Mouse (Mus musculus) neural tube, embryonic 11.5 days (tissue): ENCODE measurements around the gene Dlg2. TPM values are rescaled to one million over a fixed set of nuclear protein-coding genes. Genes with fewer than 3 reads are reported as not detected.

ENCODE experiments used
- ATAC-seq: fragments of 200-750 bp; cut with Nextera tagmentation; 2 replicates; pipeline ENCODE4 v1.8.0; 2017; ENCODE audit warnings: moderate number of reproducible peaks, mild to moderate bottlenecking, moderate TSS enrichment, moderate library complexity; ENCODE audit not compliant: insufficient read depth, low FRiP score, low TSS enrichment
- DNase-seq: peaks from one replicate; pipeline ENCODE4 v3.0.0-alpha.2; 2015; ENCODE audit warnings: low spot score
- H3K27ac ChIP-seq: fragments of 300-500 bp; sonication (generic); 2 replicates; pipeline ENCODE4 v1.5.1; 2014; ENCODE audit warnings: low read depth, mild to moderate bottlenecking, low read length
- H3K27me3 ChIP-seq: fragments of 300-500 bp; sonication (generic); 2 replicates; pipeline ENCODE4 v1.6.1; 2014; ENCODE audit warnings: mild to moderate bottlenecking, low read length, mixed read lengths; ENCODE audit not compliant: control insufficient read depth, insufficient read depth
- H3K36me3 ChIP-seq: fragments of 300-500 bp; sonication (generic); 2 replicates; pipeline ENCODE4 v1.6.1; 2014; ENCODE audit warnings: mild to moderate bottlenecking, low read length, moderate library complexity, mixed read lengths; ENCODE audit not compliant: control insufficient read depth, insufficient read depth
- H3K4me1 ChIP-seq: fragments of 300-500 bp; sonication (generic); 2 replicates; pipeline ENCODE4 v1.6.1; 2014; ENCODE audit warnings: low read length, mixed read lengths; ENCODE audit not compliant: control insufficient read depth, insufficient read depth
- H3K4me2 ChIP-seq: fragments of 300-500 bp; sonication (generic); 2 replicates; pipeline ENCODE4 v1.6.1; 2014; ENCODE audit warnings: low read depth, mild to moderate bottlenecking, moderate library complexity
- H3K4me3 ChIP-seq: fragments of 300-500 bp; sonication (generic); 2 replicates; pipeline ENCODE4 v1.5.1; 2014; ENCODE audit warnings: low read depth, low read length
- H3K9ac ChIP-seq: fragments of 300-500 bp; sonication (generic); 2 replicates; pipeline ENCODE4 v1.6.1; 2014; ENCODE audit warnings: mild to moderate bottlenecking, low read length
- H3K9me3 ChIP-seq: fragments of 300-500 bp; sonication (generic); 2 replicates; pipeline ENCODE4 v1.6.1; 2016; ENCODE audit warnings: low read length; ENCODE audit not compliant: control insufficient read depth
- WGBS: fragments of 180-500 bp; shearing (Covaris S2); extraction: QIAGEN DNeasy Blood & Tissue Kit; methylation state at CpG from one replicate; pipeline ENCODE4 v1.1.7; 2014; 5-methylcytosine and 5-hydroxymethylcytosine counted together
- polyA plus RNA-seq: library from polyadenylated mRNA; unstranded; fragments of >200 nt; fragmentation: Nextera tagmentation; extraction: Ambion mirVana; gene quantifications from 2 replicates; pipeline ENCODE4 v1.2.1, GENCODE M21; 2014

Gene Dlg2
- polyA plus RNA-seq, 1 experiment from 2014 or later, result 5.1 TPM

GRCm38 (mm10) chr7:91659498-91659897 is 1183.0 kb downstream of the Dlg2 start:
- Histone ChIP-seq H3K27ac (no peak overlapping the region), H3K4me3 (no peak overlapping the region), H3K9ac (no peak overlapping the region), H3K36me3 (no peaks in the 10 kb centered on the region), H3K9me3 (no peaks in the 10 kb centered on the region), H3K4me1 (no peaks in the 10 kb centered on the region), H3K27me3 (no peaks in the 10 kb centered on the region), H3K4me2 (no peak overlapping the region)
- no peak for DNase-seq
- ATAC-seq, result no peak
- WGBS, result 81% methylated on average over 2 of the region's 2 CpGs

GRCm38 (mm10) chr7:91672236-91673017 is 1196.0 kb downstream of the Dlg2 start:
- WGBS, result 76% methylated on average over 13 of the region's 13 CpGs
- no peak overlapping the region for H3K9ac ChIP-seq
- H3K36me3 ChIP-seq, result no peaks in the 10 kb centered on the region
- H3K4me1 ChIP-seq, result no peaks in the 10 kb centered on the region
- ATAC-seq (no peak), DNase-seq (no peak)
- no peak overlapping the region for H3K4me3 ChIP-seq
- H3K27me3 ChIP-seq, result no peaks in the 10 kb centered on the region
- no peaks in the 10 kb centered on the region for H3K9me3 ChIP-seq
- no peak overlapping the region for H3K27ac ChIP-seq
- H3K4me2 ChIP-seq, result no peak overlapping the region

GRCm38 (mm10) chr7:91674401-91674800 is 1197.9 kb downstream of the Dlg2 start:
- Histone ChIP-seq H3K36me3 (no peaks in the 10 kb centered on the region), H3K9ac (no peak overlapping the region), H3K4me1 (no peaks in the 10 kb centered on the region), H3K4me3 (no peak overlapping the region), H3K27me3 (no peaks in the 10 kb centered on the region), H3K27ac (no peak overlapping the region), H3K9me3 (no peaks in the 10 kb centered on the region), H3K4me2 (no peak overlapping the region)
- DNase-seq, result no peak
- no peak for ATAC-seq

- 70% methylated on average over 2 of the region's 2 CpGs for WGBS
Observed at GRCm38 (mm10) chr7:91677934-91678333, 1201.5 kb downstream of the Dlg2 start.

GRCm38 (mm10) chr7:91687930-91688329 is 1211.5 kb downstream of the Dlg2 start:
- Histone ChIP-seq H3K27ac (no peak overlapping the region), H3K4me3 (no peak overlapping the region), H3K36me3 (no peaks in the 10 kb centered on the region), H3K4me1 (no peaks in the 10 kb centered on the region; the same call in 1 of the 2 replicates), H3K9ac (no peak overlapping the region), H3K27me3 (no peaks in the 10 kb centered on the region), H3K4me2 (no peak overlapping the region), H3K9me3 (no peaks in the 10 kb centered on the region)
- DNase-seq (no peak), ATAC-seq (no peak)

More at GRCm38 (mm10) chr7:91677934-91678333, 1201.5 kb downstream of the Dlg2 start:
- ATAC-seq, result no peak
- Histone ChIP-seq H3K4me2 (no peak overlapping the region), H3K9me3 (no peaks in the 10 kb centered on the region), H3K27me3 (no peaks in the 10 kb centered on the region), H3K4me3 (no peak overlapping the region), H3K36me3 (no peaks in the 10 kb centered on the region), H3K4me1 (no peaks in the 10 kb centered on the region), H3K9ac (no peak overlapping the region), H3K27ac (no peak overlapping the region)
- DNase-seq, result no peak

- Histone ChIP-seq H3K9me3 (no peaks in the 10 kb centered on the region), H3K4me3 (no peak overlapping the region), H3K27me3 (no peaks in the 10 kb centered on the region), H3K36me3 (no peaks in the 10 kb centered on the region), H3K9ac (no peak overlapping the region), H3K4me2 (no peak overlapping the region), H3K27ac (no peak overlapping the region), H3K4me1 (no peaks in the 10 kb centered on the region; the same call in 1 of the 2 replicates)
- ATAC-seq, result no peak
- 69% methylated on average over 2 of the region's 2 CpGs for WGBS
- DNase-seq, result no peak
Observed at GRCm38 (mm10) chr7:91689829-91690228, 1213.4 kb downstream of the Dlg2 start.

GRCm38 (mm10) chr7:91709853-91710252 is 1233.4 kb downstream of the Dlg2 start:
- no peaks in the 10 kb centered on the region for H3K4me1 ChIP-seq
- no peak overlapping the region for H3K4me3 ChIP-seq
- no peak overlapping the region for H3K27ac ChIP-seq
- H3K36me3 ChIP-seq, result no peaks in the 10 kb centered on the region
- DNase-seq, result no peak
- no peak for ATAC-seq
- H3K9ac ChIP-seq, result no peak overlapping the region
- 80% methylated on average over 5 of the region's 5 CpGs for WGBS
- H3K9me3 ChIP-seq, result no peaks in the 10 kb centered on the region
- no peak overlapping the region for H3K4me2 ChIP-seq
- no peaks in the 10 kb centered on the region for H3K27me3 ChIP-seq

GRCm38 (mm10) chr7:91711184-91711583 is 1234.7 kb downstream of the Dlg2 start:
- 89% methylated on average over 6 of the region's 6 CpGs for WGBS
- Histone ChIP-seq H3K27me3 (no peaks in the 10 kb centered on the region), H3K9ac (no peak overlapping the region), H3K27ac (no peak overlapping the region), H3K4me2 (no peak overlapping the region), H3K4me3 (no peak overlapping the region), H3K9me3 (no peaks in the 10 kb centered on the region), H3K36me3 (no peaks in the 10 kb centered on the region), H3K4me1 (no peaks in the 10 kb centered on the region)
- no peak for DNase-seq
- no peak for ATAC-seq

GRCm38 (mm10) chr7:91715776-91716175 is 1239.3 kb downstream of the Dlg2 start:
- no peaks in the 10 kb centered on the region for H3K27me3 ChIP-seq
- H3K4me2 ChIP-seq, result no peak overlapping the region
- no peaks in the 10 kb centered on the region for H3K36me3 ChIP-seq
- H3K4me1 ChIP-seq, result no peaks in the 10 kb centered on the region
- no peak overlapping the region for H3K9ac ChIP-seq
- ATAC-seq (no peak), DNase-seq (no peak)
- H3K9me3 ChIP-seq, result no peaks in the 10 kb centered on the region
- no peak overlapping the region for H3K27ac ChIP-seq
- WGBS, result 70% methylated on average over 1 of the region's 1 CpGs
- no peak overlapping the region for H3K4me3 ChIP-seq
